Mouse (Mus musculus) CH12.LX (cell line): ENCODE data around the gene Xpr1. TPM values are rescaled to one million over a fixed set of nuclear protein-coding genes. Genes with fewer than 3 reads are reported as not detected.

Experiments used
- DNase-seq: peaks from one replicate; pipeline ENCODE4 v3.0.0-alpha.2; 2013; ENCODE audit errors: extremely low read depth
- H3K27ac ChIP-seq: 2 replicates; pipeline ENCODE4 v1.5.1; 2012; ENCODE audit warnings: low read depth, mild to moderate bottlenecking, control low read depth, moderate library complexity; ENCODE audit not compliant: insufficient read depth
- H3K27me3 ChIP-seq: replicated peaks from 2 replicates; pipeline ENCODE3; 2012; ENCODE audit warnings: inconsistent platforms
- H3K36me3 ChIP-seq, 2 experiments: replicated peaks in 1 of 2; 2 replicates each; pipeline versions ENCODE3 to v1.6.1; 2012; ENCODE audit warnings: inconsistent platforms in 1 of 2, low read length in 1 of 2, mild to moderate bottlenecking in 1 of 2, mixed read lengths in 1 of 2, moderate library complexity in 1 of 2; ENCODE audit not compliant: control insufficient read depth in 1 of 2, insufficient read depth in 1 of 2
- H3K4me1 ChIP-seq, 2 experiments: 2 replicates each; pipeline ENCODE4 v1.6.1; 2012; ENCODE audit warnings: inconsistent platforms in 1 of 2, moderate library complexity in 1 of 2; ENCODE audit not compliant: insufficient read depth in 2 of 2, control insufficient read depth in 1 of 2
- H3K4me2 ChIP-seq: 2 replicates; pipeline ENCODE4 v1.6.1; 2012; ENCODE audit warnings: low read depth, mild to moderate bottlenecking, control low read depth; ENCODE audit not compliant: poor library complexity, insufficient read depth, severe bottlenecking
- H3K4me3 ChIP-seq, 3 experiments: fragments of 150-350 bp in 1 of 3; sonication (generic) in 1 of 3; replicated peaks in 1 of 3; 2 replicates each; pipeline versions ENCODE3 to v1.5.1; 2011 to 2012; ENCODE audit warnings: low read depth in 2 of 3, low read length in 2 of 3, mild to moderate bottlenecking in 2 of 3, moderate library complexity in 2 of 3, control low read depth in 1 of 3, improper control_type of control experiment in 1 of 3, inconsistent platforms in 1 of 3, mixed read lengths in 1 of 3; ENCODE audit not compliant: poor library complexity in 1 of 3
- H3K79me2 ChIP-seq: replicated peaks from 2 replicates; pipeline ENCODE4 v1.6.1; 2012; ENCODE audit warnings: mild to moderate bottlenecking, moderate library complexity; ENCODE audit not compliant: control insufficient read depth, poor library complexity, insufficient read depth, severe bottlenecking; ENCODE audit errors: extremely low read depth
- H3K9ac ChIP-seq: 2 replicates; pipeline ENCODE4 v1.6.1; 2012; ENCODE audit warnings: low read depth, mild to moderate bottlenecking, control low read depth, moderate library complexity; ENCODE audit not compliant: insufficient read depth
- H3K9me3 ChIP-seq: replicated peaks from 2 replicates; pipeline ENCODE3; 2012; ENCODE audit warnings: low read length, inconsistent platforms, mixed read lengths
- BHLHE40 ChIP-seq: IDR thresholded peaks from 2 replicates; pipeline ENCODE4 v1.6.1; 2011; ENCODE audit warnings: mild to moderate bottlenecking, low read depth, low read length, improper control_type of control experiment
- CHD1 ChIP-seq: IDR thresholded peaks from 2 replicates; pipeline ENCODE4 v1.6.1; 2012; ENCODE audit warnings: low read depth, low read length, improper control_type of control experiment, inconsistent platforms
- CHD2 ChIP-seq: IDR thresholded peaks from 2 replicates; pipeline ENCODE4 v1.6.1; 2011; ENCODE audit warnings: low read length, improper control_type of control experiment
- CTCF ChIP-seq, 2 experiments: IDR thresholded peaks in 1 of 2; conservative IDR thresholded peaks in 1 of 2; 2 replicates each; pipeline ENCODE4 v1.5.1; 2011 to 2012; ENCODE audit warnings: low read depth in 2 of 2, low read length in 2 of 2, improper control_type of control experiment in 1 of 2, inconsistent platforms in 1 of 2, mild to moderate bottlenecking in 1 of 2, moderate library complexity in 1 of 2
- E2F4 ChIP-seq: IDR thresholded peaks from 2 replicates; pipeline ENCODE4 v1.6.1; 2011; ENCODE audit warnings: low read depth, low read length, improper control_type of control experiment; ENCODE audit not compliant: insufficient replicate concordance
- ETS1 ChIP-seq: conservative IDR thresholded peaks from 2 replicates; pipeline ENCODE4 v1.6.1; 2012; ENCODE audit warnings: low read depth, mild to moderate bottlenecking, inconsistent platforms, low read length, improper control_type of control experiment, moderate library complexity
- GABPA ChIP-seq: IDR thresholded peaks from 2 replicates; pipeline ENCODE4 v1.6.1; 2012; ENCODE audit warnings: low read depth, low read length, improper control_type of control experiment, inconsistent platforms; ENCODE audit not compliant: insufficient replicate concordance
- JUN ChIP-seq: IDR thresholded peaks from 2 replicates; pipeline ENCODE4 v1.6.1; 2011; ENCODE audit warnings: low read depth, mild to moderate bottlenecking, low read length, improper control_type of control experiment, moderate library complexity; ENCODE audit not compliant: insufficient read depth
- MAFK ChIP-seq: IDR thresholded peaks from 2 replicates; pipeline ENCODE4 v1.6.1; 2011; ENCODE audit warnings: low read length, improper control_type of control experiment; ENCODE audit not compliant: insufficient replicate concordance
- MAZ ChIP-seq: IDR thresholded peaks from 2 replicates; pipeline ENCODE4 v1.6.1; 2012; ENCODE audit warnings: low read depth, mild to moderate bottlenecking, inconsistent platforms, low read length, improper control_type of control experiment, moderate library complexity
- MEF2A ChIP-seq: IDR thresholded peaks from 2 replicates; pipeline ENCODE4 v1.6.1; 2014; ENCODE audit warnings: low read depth, mild to moderate bottlenecking, inconsistent platforms, low read length, improper control_type of control experiment, borderline replicate concordance
- POLR2A ChIP-seq: IDR thresholded peaks from 2 replicates; pipeline ENCODE4 v1.6.1; 2011; ENCODE audit warnings: low read depth, mild to moderate bottlenecking, improper control_type of control experiment, low read length
- RAD21 ChIP-seq: IDR thresholded peaks from 2 replicates; pipeline ENCODE4 v1.6.1; 2011; ENCODE audit warnings: low read depth, mild to moderate bottlenecking, low read length, improper control_type of control experiment, moderate library complexity
- RCOR1 ChIP-seq: conservative IDR thresholded peaks from 2 replicates; pipeline ENCODE4 v1.6.1; 2012; ENCODE audit warnings: low read depth, mild to moderate bottlenecking, inconsistent platforms, low read length, improper control_type of control experiment
- SMC3 ChIP-seq: IDR thresholded peaks from 2 replicates; pipeline ENCODE4 v1.6.1; 2011; ENCODE audit warnings: low read depth, low read length, improper control_type of control experiment
- TBP ChIP-seq: conservative IDR thresholded peaks from 2 replicates; pipeline ENCODE4 v1.6.1; 2011; ENCODE audit warnings: low read depth, low read length, improper control_type of control experiment
- TCF12 ChIP-seq: IDR thresholded peaks from 2 replicates; pipeline ENCODE4 v1.6.1; 2014; ENCODE audit warnings: low read depth, mild to moderate bottlenecking, inconsistent platforms, low read length, improper control_type of control experiment
- UBTF ChIP-seq: IDR thresholded peaks from 2 replicates; pipeline ENCODE4 v1.6.1; 2012; ENCODE audit warnings: low read depth, mild to moderate bottlenecking, inconsistent platforms, low read length, improper control_type of control experiment, moderate library complexity
- ZC3H11A ChIP-seq: IDR thresholded peaks from 2 replicates; pipeline ENCODE4 v1.6.1; 2012; ENCODE audit warnings: low read depth, mild to moderate bottlenecking, inconsistent platforms, low read length, improper control_type of control experiment
- ZMIZ1 ChIP-seq: IDR thresholded peaks from 2 replicates; pipeline ENCODE4 v1.6.1; 2012; ENCODE audit warnings: low read depth, mild to moderate bottlenecking, inconsistent platforms, low read length, improper control_type of control experiment
- ZNF384 ChIP-seq: IDR thresholded peaks from 2 replicates; pipeline ENCODE4 v1.6.1; 2012; ENCODE audit warnings: low read depth, low read length, improper control_type of control experiment, inconsistent platforms
- dilution Hi-C: fragments of 300-500 bp; cut with MboI; formaldehyde crosslinking; loops from 2 replicates; pipeline ENCODE4 v1.14.3; 2020; ENCODE audit warnings: low sequenced_read_pairs; ENCODE audit not compliant: extremely low pct_unique_long_range_greater_than_20kb, extremely low pct_ligation_motif_present
- in situ Hi-C: fragments of 300-500 bp; cut with MboI; formaldehyde crosslinking; loops from 3 replicates; pipeline ENCODE4 v1.14.3; 2019; ENCODE audit warnings: low sequenced_read_pairs, low pct_ligation_motif_present, low pct_unique_long_range_greater_than_20kb, mixed read lengths
- polyA plus RNA-seq: library from polyadenylated mRNA; unstranded; fragments of >175 nt; gene quantifications from 2 replicates; pipeline ENCODE4 v1.2.1, GENCODE M21; 2012; ENCODE audit warnings: low read depth; ENCODE audit not compliant: insufficient read length
- total RNA-seq, 2 experiments: library from RNA; depleted of rRNA; stranded (reverse); fragments of 300-350 nt in 1 of 2; fragments of >200 nt in 1 of 2; gene quantifications; 2 replicates each; pipeline ENCODE4 v1.2.3; 2012 to 2014

Xpr1 gene
- total and polyA plus RNA-seq, 3 experiments, result 7.7 to 13.1 (median 9.6) TPM

DNA sequence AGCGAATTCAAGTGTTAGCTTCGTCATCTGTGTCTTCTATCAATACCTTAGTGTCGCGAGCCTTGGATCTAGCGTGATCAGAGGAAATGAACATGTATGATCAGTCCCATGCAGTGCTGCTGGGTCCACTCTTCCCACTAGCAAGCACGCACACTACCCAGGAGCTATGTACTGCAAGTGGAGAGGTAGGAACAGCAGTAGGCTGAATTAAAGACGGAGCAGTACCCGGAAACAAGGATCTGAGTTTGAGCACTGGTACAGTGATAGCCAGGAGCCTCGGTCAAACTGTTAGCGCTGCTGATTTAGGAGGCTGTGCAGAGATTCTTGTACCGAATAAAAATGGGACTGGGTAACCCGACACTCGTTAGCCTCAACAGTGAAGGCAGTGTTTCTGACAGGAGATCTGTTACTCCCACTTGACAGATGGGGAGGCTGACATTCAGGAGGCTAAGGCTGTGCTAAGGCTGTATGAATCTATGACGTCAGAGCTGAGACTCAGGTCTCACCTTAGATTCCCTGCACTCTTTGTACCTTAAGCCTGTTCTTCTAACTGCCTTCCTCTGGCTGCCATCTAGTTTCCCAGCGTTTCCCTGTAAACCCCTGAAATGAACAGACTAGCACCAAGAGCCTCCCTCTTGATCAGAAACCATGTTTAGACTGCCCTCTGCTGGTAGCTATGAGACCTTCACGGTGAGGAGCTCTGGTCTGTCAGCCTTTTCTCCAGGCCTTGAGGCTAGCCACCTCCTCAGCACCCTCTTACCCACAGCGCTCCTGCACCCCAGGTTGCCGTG, 136.0 kb downstream of the Xpr1 start:
- H3K4me3 ChIP-seq, result no peak overlapping the region
- no peak overlapping the region for H3K27ac ChIP-seq
- H3K9me3 ChIP-seq, result no peaks in the 10 kb centered on the region
- H3K36me3 ChIP-seq, result peaks cover 12 to 61% of the 10 kb centered on the region in 2 experiments
- dilution Hi-C loops, result no loop called here
- H3K79me2 ChIP-seq, result no peaks in the 10 kb centered on the region
- no peaks in the 10 kb centered on the region for H3K27me3 ChIP-seq
- no peak overlapping the region for H3K4me2 ChIP-seq
- H3K9ac ChIP-seq, result no peak overlapping the region
- peaks cover 0 to 33% of the 10 kb centered on the region in 2 experiments; a peak in 1 of 4 replicates for H3K4me1 ChIP-seq
- TF ChIP-seq TCF12, result no peak
- peak; percentile 80 for TF ChIP-seq RAD21
- peak; percentile 49 for TF ChIP-seq ZC3H11A
- TF ChIP-seq POLR2A, result no peak
- TF ChIP-seq JUN, result no peak
- no peak for TF ChIP-seq MAFK
- no peak for TF ChIP-seq ZNF384
- no peak for TF ChIP-seq RCOR1
- no peak for TF ChIP-seq CHD1
- no peak for TF ChIP-seq CHD2
- no peak for TF ChIP-seq TBP
- no peak for TF ChIP-seq MAZ
- no peak for TF ChIP-seq E2F4
- TF ChIP-seq BHLHE40, result no peak
- no peak for TF ChIP-seq ZMIZ1
- TF ChIP-seq CTCF (conservative IDR thresholded peaks at IDR 0.05 in 1 of 2, IDR thresholded peaks at IDR 0.05 in 1 of 2; ENCODE audit: low read depth in 2 of 2, low read length in 2 of 2), result peak; percentile 57 to 85
- no peak for TF ChIP-seq UBTF
- TF ChIP-seq ETS1, result no peak
- peak; percentile 90 for TF ChIP-seq SMC3
- TF ChIP-seq GABPA, result no peak
- TF ChIP-seq MEF2A, result no peak
- peak; percentile 80 for DNase-seq
- in situ Hi-C loops, result loop anchor here (5.0 kb wide), 1 partner anchor 249 kb away; no protein-coding TSS in a partner anchor
